Mouse (Mus musculus): ENCODE data around the gene Trpm4.

Trpm4 gene

GRCm38 (mm10) chr7:45346905-45347304 is 13.3 kb upstream of the Trpm4 start:
- no peak for DNase-seq (ENCODE audit: low spot score)

- no peak for DNase-seq (ENCODE audit: low spot score)
Observed at GRCm38 (mm10) chr7:45343543-45343942, 10.0 kb upstream of the Trpm4 start.

DNA sequence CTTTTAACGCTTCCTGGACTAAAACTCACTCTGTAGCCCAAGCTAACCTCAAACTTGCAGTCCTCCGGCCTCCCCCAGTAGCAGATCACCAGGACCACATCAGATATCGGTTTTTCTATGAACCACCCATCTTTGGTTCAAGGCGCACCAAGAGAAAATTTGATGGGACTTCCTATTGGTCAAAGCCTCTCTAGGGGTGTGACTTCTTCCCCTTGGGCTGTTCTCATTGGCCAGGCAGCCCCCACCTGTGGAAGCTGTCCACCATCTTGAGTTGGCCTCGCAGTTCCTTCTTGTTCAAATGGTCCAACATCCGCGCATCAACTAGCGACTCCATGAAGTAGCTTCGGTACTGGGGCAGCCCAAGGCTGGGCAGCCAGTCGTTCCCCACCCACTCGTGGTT is 8.5 kb upstream of the Trpm4 start:
- no peak for DNase-seq (ENCODE audit: low spot score)

GRCm38 (mm10) chr7:45341303-45341702 is 7.7 kb upstream of the Trpm4 start:
- DNase-seq (ENCODE audit: low spot score), result peak; percentile 60

- DNase-seq (ENCODE audit: low spot score), result no peak
Observed at GRCm38 (mm10) chr7:45340669-45341068, 7.1 kb upstream of the Trpm4 start.

GRCm38 (mm10) chr7:45340066-45340442 is 6.5 kb upstream of the Trpm4 start:
- no peak for DNase-seq (ENCODE audit: low spot score)

- DNase-seq (ENCODE audit: low spot score), result no peak
Observed at GRCm38 (mm10) chr7:45339410-45340065, 6.0 kb upstream of the Trpm4 start.

GRCm38 (mm10) chr7:45338161-45338911 is 4.8 kb upstream of the Trpm4 start:
- no peak for DNase-seq (ENCODE audit: low spot score)

- DNase-seq (ENCODE audit: low spot score), result no peak
Observed at GRCm38 (mm10) chr7:45337469-45337868, 3.9 kb upstream of the Trpm4 start.

DNA sequence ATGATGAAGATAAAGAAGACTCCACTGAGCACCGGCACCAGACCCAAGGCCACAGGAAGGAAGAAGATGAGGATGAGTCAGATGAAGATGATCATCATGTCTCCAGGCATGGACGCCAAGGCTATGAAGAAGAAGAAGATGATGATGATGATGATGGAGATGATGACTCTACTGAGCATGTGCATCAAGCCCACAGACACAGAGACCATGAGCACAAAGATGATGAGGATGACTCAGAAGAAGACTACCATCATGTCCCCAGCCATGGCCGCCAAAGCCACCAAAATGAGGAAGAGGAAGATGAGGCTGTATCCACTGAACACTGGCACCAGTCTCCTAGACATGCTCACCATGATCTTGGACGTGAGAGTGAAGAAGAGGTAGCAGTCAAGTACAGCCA is 2.7 kb upstream of the Trpm4 start:
- DNase-seq (ENCODE audit: low spot score), result no peak

GRCm38 (mm10) chr7:45335056-45335455 is 1.5 kb upstream of the Trpm4 start, which contains the start of gene Hrc:
Hrc (plus strand) TSS chr7:45335290.
- no peak for DNase-seq (ENCODE audit: low spot score)

GRCm38 (mm10) chr7:45334605-45335004 is 1.0 kb upstream of the Trpm4 start:
- DNase-seq (ENCODE audit: low spot score), result no peak

DNA sequence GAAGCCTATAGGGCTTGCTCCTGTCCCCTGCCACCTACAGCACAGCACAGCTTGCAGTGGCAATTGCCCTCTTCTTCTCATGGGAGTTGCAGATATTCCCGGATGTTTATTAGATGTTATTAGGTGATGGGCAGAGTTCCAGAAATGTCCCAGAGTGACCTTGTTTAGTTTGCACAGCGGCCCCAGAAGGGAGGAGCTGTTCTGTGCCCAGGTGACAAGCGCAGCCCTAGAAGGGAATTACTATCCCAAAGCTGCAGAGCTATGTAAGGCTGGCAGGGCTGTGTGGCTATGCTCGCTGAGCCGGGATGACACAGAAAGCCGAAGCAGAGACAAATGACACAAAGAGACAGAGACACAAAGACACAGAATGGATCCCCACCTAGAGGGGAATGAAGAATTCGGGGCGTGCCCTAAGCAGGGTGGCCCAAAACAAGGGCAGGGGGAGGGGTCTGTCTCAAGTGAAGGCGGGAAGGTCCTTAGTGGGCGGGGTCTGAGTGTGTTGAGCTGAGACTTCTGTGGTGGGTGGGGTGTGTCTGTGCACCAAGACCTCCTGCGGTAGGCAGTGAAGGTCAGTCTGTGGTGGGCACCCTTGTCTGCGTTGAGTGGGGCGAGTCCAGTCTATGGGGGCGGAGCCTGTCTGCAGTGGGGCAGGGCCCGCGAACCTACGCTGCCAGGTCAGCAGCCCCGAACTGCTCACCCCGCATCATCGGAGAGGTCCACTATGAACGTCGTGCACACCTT is 725 bp downstream of the Trpm4 start:
- DNase-seq (ENCODE audit: low spot score), result peak; percentile 32

DNA sequence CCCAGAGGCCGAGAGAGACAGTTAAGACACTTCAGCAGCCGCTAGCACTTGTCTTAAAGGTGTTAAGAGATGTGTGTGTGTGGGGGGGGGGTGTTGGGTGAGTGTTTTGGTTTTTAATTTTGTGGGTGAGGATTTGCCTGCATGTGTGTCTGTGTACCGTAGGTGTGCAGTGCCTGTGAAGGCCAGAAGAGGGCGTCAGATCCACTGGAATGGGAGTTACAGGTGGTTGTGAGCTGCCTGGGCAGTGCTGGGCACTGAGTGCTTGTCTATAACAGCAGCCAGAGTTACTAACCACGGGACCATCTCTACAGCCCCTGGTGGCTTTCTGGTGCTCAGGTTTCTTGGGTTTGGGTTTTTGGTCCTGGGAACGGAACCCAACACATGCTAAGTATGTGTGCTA is 2.1 kb downstream of the Trpm4 start:
- DNase-seq (ENCODE audit: low spot score), result no peak

GRCm38 (mm10) chr7:45328841-45329475 is 4.6 kb downstream of the Trpm4 start:
- no peak for DNase-seq (ENCODE audit: low spot score)

DNA sequence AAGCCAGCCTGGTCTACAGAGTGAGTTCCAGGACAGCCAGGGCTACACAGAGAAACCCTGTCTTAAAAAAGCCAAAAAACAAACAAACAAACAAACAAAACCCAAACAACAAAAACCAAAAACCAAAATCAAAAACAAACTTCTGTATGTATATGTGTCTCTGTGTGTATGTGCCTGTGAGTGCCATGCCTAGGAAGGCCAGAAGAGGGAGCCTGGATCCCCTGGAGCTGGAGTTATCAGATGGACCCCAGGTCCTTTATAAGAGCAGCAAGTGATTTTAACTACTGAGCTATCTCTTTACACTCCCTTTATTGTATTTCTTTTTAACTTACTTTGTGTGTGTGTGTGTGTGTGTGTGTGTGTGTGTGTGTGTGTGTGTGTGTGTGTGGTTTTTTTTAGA is 7.8 kb downstream of the Trpm4 start:
- no peak for DNase-seq (ENCODE audit: low spot score)

DNA sequence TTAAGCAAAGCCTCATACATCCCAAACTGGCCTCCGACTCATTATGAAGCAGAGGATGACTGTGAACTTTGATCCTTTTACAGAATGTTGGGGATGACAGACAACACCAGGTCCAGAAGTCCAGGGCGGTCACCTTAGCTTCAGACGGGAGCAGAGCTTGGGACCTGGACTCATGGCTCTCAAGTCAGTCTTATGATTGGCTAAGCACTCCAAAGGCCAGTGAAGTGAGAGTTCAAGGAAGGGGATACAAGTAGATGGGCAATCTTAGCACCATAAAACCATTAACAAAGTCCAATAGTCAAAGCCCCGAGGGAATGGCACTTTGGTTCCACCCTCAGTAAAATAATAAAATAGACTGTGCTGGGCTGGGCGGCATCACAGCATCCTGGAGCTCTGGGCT is 10.5 kb downstream of the Trpm4 start:
- DNase-seq (ENCODE audit: low spot score), result no peak

DNA sequence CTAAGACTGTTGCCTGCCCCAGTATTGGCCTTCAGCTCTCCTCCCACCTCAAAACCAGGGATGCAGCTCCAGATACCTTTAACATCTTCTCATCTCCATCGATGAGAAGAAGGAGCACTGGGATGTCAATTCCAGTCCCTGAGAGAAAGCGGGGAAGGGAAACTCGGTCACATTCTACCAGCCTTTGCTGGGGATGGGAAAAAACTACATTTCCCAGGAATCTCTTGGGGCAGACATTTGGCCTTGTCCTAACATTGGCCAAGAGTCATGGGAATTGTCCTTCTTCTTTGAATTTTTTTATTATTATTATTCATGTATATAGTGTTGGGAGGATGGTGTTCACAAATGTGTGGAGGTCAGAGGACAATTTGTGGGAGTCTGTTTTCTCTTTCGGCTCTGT is 11.3 kb downstream of the Trpm4 start:
- DNase-seq (ENCODE audit: low spot score), result no peak

DNA sequence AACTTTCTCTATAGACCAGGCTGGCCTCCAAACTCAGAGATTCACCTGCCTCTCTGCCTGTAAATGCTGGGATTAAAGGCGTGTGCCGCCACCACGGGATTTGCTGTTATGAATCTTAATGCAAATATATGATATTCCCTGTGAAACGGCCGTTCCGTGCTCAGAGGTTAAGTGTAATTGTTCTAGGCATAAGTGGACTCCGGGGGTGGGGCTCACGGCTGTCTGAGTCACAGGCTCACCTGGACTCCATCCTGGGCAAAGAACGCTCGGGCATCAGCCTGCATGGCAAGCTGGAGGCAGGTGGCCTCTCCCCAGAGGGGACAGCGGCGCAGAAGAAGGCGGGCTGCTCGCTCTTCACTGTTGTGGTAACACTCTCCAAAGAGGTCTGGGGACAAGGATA is 17.0 kb downstream of the Trpm4 start:
- DNase-seq (ENCODE audit: low spot score), result no peak

- no peak for DNase-seq (ENCODE audit: low spot score)
Observed at GRCm38 (mm10) chr7:45315182-45315701, 18.3 kb downstream of the Trpm4 start.

GRCm38 (mm10) chr7:45313495-45313894 is 20.1 kb downstream of the Trpm4 start:
- peak; percentile 36 for DNase-seq (ENCODE audit: low spot score)

Data from MN1 (cell line).